Mouse (Mus musculus) kidney, embryonic 15.5 days (tissue): ENCODE measurements around the gene Lasp1. TPM values are rescaled to one million over a fixed set of nuclear protein-coding genes. Genes with fewer than 3 reads are reported as not detected.
"Not testable (repeated sequence)": the region's sequence is repeated elsewhere in the genome, so short reads cannot be mapped to it uniquely, and the experiment has no call there.

Experiments used
- ATAC-seq: fragments of 200-750 bp; cut with Nextera tagmentation; replicated peaks from 2 replicates; pipeline ENCODE4 v1.8.0; 2017; ENCODE audit warnings: moderate TSS enrichment; ENCODE audit not compliant: low FRiP score
- H3K27ac ChIP-seq: fragments of 300-500 bp; sonication (generic); 2 replicates; pipeline ENCODE4 v1.5.1; 2015; ENCODE audit warnings: mild to moderate bottlenecking, inconsistent platforms
- H3K27me3 ChIP-seq: fragments of 300-500 bp; sonication (generic); 2 replicates; pipeline ENCODE4 v1.6.1; 2015; ENCODE audit warnings: inconsistent platforms
- H3K36me3 ChIP-seq: fragments of 300-500 bp; sonication (generic); 2 replicates; pipeline ENCODE4 v1.6.1; 2015; ENCODE audit warnings: inconsistent platforms
- H3K4me1 ChIP-seq: fragments of 300-500 bp; sonication (generic); 2 replicates; pipeline ENCODE4 v1.6.1; 2015; ENCODE audit warnings: inconsistent platforms
- H3K4me2 ChIP-seq: fragments of 300-500 bp; sonication (generic); 2 replicates; pipeline ENCODE4 v1.6.1; 2015; ENCODE audit warnings: moderate library complexity, mild to moderate bottlenecking, inconsistent platforms
- H3K4me3 ChIP-seq: fragments of 300-500 bp; sonication (generic); replicated peaks from 2 replicates; pipeline ENCODE4 v1.5.1; 2015; ENCODE audit warnings: mild to moderate bottlenecking, inconsistent platforms
- H3K9ac ChIP-seq: fragments of 300-500 bp; sonication (generic); 2 replicates; pipeline ENCODE4 v1.6.1; 2015; ENCODE audit warnings: mild to moderate bottlenecking, inconsistent platforms
- H3K9me3 ChIP-seq: fragments of 300-500 bp; sonication (generic); replicated peaks from 2 replicates; pipeline ENCODE4 v1.6.1; 2016; ENCODE audit warnings: inconsistent platforms
- WGBS: fragments of 180-500 bp; shearing (Covaris S2); methylation state at CpG from one replicate; pipeline ENCODE4 v1.1.7; 2015; ENCODE audit warnings: mixed read lengths; 5-methylcytosine and 5-hydroxymethylcytosine counted together
- polyA plus RNA-seq: library from polyadenylated mRNA; unstranded; fragments of >200 nt; fragmentation: Nextera tagmentation; extraction: Ambion mirVana; gene quantifications from 2 replicates; pipeline ENCODE4 v1.2.1, GENCODE M21; 2015

Lasp1 gene
- polyA plus RNA-seq, 1 experiment from 2014 or later = 108 TPM

DNA sequence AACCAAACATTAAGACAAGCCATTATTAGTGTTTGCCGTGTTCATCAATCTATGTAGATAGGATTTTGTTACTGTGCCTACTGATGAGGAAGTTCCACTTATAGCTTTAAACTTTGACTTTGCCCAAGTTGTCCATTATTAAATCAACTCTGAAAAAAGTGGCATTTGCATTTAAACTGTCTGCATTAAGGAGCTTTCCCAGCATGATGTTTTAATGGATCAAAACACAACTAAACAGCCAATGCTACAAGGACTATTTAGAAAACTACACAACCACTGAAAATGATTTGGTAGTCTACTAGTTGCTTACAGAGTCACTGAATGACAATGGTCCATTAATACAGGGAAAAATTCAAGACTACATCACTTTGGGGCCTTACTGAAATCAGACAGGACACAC, 19.9 kb upstream of the Lasp1 start:
- no peak for ATAC-seq
- Histone ChIP-seq H3K27me3 (no peaks in the 10 kb centered on the region), H3K4me2 (0 out of 2 replicates have a peak overlapping the region, but pooled peaks have one; percentile 15), H3K36me3 (peaks cover 64% of the 10 kb centered on the region), H3K27ac (no peak overlapping the region), H3K4me1 (peaks cover 25% of the 10 kb centered on the region), H3K4me3 (peak overlapping the region; percentile 11; the same call in 1 of the 2 replicates), H3K9me3 (no peaks in the 10 kb centered on the region), H3K9ac (no peak overlapping the region)
- 97% methylated on average over 1 of the region's 1 CpGs for WGBS

DNA sequence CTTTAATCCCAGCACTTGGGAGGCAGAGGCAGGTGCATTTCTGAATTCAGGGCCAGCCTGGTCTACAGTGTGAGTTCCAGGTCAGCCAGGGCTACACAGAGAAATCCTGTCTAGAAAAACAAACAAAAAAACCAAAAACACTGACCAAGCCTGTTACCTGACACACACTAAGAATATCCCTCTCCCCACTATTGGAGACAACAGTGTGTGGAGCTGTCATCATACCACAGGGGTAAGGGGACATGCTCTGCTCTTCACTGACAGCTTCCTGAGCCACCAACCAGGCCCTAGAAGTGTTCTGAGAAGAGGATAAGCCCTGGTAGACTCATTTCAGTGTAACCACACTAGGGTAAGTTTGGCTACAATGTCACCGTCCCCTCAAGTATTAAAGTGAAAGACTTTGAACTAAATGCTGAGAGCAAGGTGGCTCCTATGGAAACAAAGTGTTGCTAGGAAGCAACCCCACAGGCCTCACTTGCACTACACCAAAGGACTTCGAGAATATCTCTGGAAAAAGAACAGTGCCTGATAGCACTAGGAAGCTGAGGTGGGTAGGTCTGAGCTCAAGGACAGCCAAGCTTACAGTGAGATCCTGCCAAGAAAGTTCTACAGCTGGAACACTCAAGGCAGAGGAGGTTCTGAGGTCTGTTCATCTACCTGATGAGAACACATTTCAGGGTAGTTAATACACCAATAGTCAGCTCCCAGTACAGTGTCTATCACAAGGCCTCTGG, 18.7 kb upstream of the Lasp1 start:
- H3K4me1 ChIP-seq = peaks cover 25% of the 10 kb centered on the region
- no peaks in the 10 kb centered on the region for H3K9me3 ChIP-seq
- H3K4me3 ChIP-seq = peak overlapping the region; percentile 90
- ATAC-seq = no peak
- peak overlapping the region; percentile 97 for H3K9ac ChIP-seq
- H3K27me3 ChIP-seq = no peaks in the 10 kb centered on the region
- 69% methylated on average over 2 of the region's 2 CpGs for WGBS
- peaks cover 60% of the 10 kb centered on the region for H3K36me3 ChIP-seq
- peak overlapping the region; percentile 69 for H3K4me2 ChIP-seq
- H3K27ac ChIP-seq = peak overlapping the region; percentile 23; the same call in 1 of the 2 replicates

DNA sequence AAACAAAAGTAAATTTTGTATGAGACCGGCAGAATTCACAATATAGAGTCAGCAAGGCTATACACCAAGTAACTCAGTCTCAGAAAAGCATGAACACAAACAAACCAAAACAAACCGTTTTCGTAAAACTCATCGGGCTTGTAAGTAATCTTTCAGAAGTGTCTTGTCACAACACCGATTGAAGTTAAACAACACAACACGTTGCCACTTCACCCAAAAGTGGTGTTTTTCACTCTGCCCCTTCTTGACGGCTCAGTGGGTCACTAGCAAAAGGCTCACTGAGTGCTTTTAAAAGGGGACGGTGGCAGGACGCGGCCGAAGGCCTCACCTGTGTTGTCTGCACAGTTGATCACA, 17.3 kb upstream of the Lasp1 start:
- Histone ChIP-seq H3K4me3 (peak overlapping the region; percentile 90), H3K27me3 (no peaks in the 10 kb centered on the region), H3K27ac (peak overlapping the region; percentile 94), H3K9ac (peak overlapping the region; percentile 97), H3K9me3 (no peaks in the 10 kb centered on the region), H3K36me3 (peaks cover 48% of the 10 kb centered on the region), H3K4me2 (peak overlapping the region; percentile 69), H3K4me1 (peaks cover 25% of the 10 kb centered on the region)
- WGBS = under 1% methylated on average over 11 of the region's 11 CpGs
- no peak for ATAC-seq

DNA sequence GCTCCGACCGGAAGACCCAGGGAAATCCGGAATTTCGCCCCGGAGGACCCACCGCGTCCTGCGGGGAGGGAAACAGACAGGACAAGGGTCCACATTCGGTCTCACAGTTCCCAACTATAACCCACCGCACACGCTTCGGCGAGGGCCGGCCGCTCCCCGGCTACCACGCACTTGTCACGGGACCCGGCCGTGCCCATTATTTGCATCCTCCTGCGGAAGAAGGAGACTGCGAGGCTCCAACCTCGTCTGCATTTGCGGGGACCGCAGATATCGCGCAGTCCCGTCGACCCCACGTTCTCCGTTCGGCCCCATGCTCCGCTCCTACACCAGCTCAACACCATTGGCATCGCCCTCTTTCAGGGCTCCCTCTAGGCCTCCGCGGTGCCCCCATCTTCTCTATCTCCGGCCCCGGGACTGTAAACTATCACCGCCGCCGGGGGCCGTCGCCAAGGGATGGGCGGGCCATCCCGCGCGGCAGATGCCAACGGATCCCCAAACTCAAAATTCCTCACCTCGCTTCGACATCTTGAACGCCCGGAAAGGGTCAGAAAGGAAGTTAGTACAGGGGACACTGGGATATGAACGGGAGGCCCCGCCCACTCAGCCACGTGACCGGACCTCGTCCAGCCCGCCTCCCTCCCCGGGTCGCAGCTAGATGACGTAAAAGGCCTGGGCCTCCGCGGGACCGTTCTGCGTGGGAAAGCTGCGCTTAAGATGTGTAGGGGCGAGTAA, 16.8 kb upstream of the Lasp1 start, which contains the start of gene Rpl23:
TSS of gene Rpl23 (minus strand) at position 606 of the 732 bp plus-strand sequence.
- WGBS = under 1% methylated on average over 67 of the region's 67 CpGs
- Histone ChIP-seq H3K9me3 (no peaks in the 10 kb centered on the region), H3K4me2 (peak within 1 kb of the TSS; percentile 69), H3K9ac (peak within 1 kb of the TSS; percentile 97), H3K4me3 (peak within 1 kb of the TSS; percentile 90), H3K27me3 (no peaks in the 10 kb centered on the region), H3K27ac (peak within 1 kb of the TSS; percentile 94), H3K4me1 (peaks cover 25% of the 10 kb centered on the region), H3K36me3 (peaks cover 43% of the 10 kb centered on the region)
- peak; percentile 96 for ATAC-seq

GRCm38 (mm10) chr11:97782564-97782895, 16.3 kb upstream of the Lasp1 start:
- H3K4me1 ChIP-seq = peaks cover 25% of the 10 kb centered on the region
- H3K36me3 ChIP-seq = peaks cover 37% of the 10 kb centered on the region
- peak overlapping the region; percentile 82 for H3K27ac ChIP-seq
- 0 out of 2 replicates have a peak, but pooled peaks cover 2% of the 10 kb centered on the region for H3K9me3 ChIP-seq
- peak overlapping the region; percentile 90 for H3K4me3 ChIP-seq
- no peaks in the 10 kb centered on the region for H3K27me3 ChIP-seq
- under 1% methylated on average over 10 of the region's 10 CpGs for WGBS
- no peak for ATAC-seq
- peak overlapping the region; percentile 64 for H3K9ac ChIP-seq
- H3K4me2 ChIP-seq = peak overlapping the region; percentile 69

- Histone ChIP-seq H3K36me3 (no peaks in the 10 kb centered on the region), H3K27ac (no peak overlapping the region), H3K4me2 (no peak overlapping the region), H3K9me3 (0 out of 2 replicates have a peak, but pooled peaks cover 2% of the 10 kb centered on the region), H3K4me1 (peaks cover 5% of the 10 kb centered on the region; the same call in 1 of the 2 replicates), H3K4me3 (no peak overlapping the region), H3K9ac (no peak overlapping the region), H3K27me3 (no peaks in the 10 kb centered on the region)
- 95% methylated on average over 3 of the region's 3 CpGs for WGBS
- no peak for ATAC-seq
Observed at GRCm38 (mm10) chr11:97787961-97788360, 10.8 kb upstream of the Lasp1 start.

- H3K4me3 ChIP-seq = no peak overlapping the region
- H3K36me3 ChIP-seq = no peaks in the 10 kb centered on the region
- 87% methylated on average over 5 of the region's 5 CpGs for WGBS
- H3K9me3 ChIP-seq = 0 out of 2 replicates have a peak, but pooled peaks cover 2% of the 10 kb centered on the region
- no peak overlapping the region for H3K9ac ChIP-seq
- no peak overlapping the region for H3K4me2 ChIP-seq
- H3K27me3 ChIP-seq = no peaks in the 10 kb centered on the region
- no peaks in the 10 kb centered on the region for H3K4me1 ChIP-seq
- ATAC-seq = no peak
- no peak overlapping the region for H3K27ac ChIP-seq
Observed at GRCm38 (mm10) chr11:97789727-97790126, 9.1 kb upstream of the Lasp1 start.

GRCm38 (mm10) chr11:97790778-97791438, 7.9 kb upstream of the Lasp1 start:
- WGBS = 69% methylated on average over 2 of the region's 2 CpGs
- not testable (repeated sequence) for H3K4me2 ChIP-seq, H3K27me3 ChIP-seq, H3K9ac ChIP-seq, H3K9me3 ChIP-seq, H3K4me1 ChIP-seq, H3K4me3 ChIP-seq, H3K36me3 ChIP-seq, ATAC-seq, H3K27ac ChIP-seq

GRCm38 (mm10) chr11:97793165-97793564, 5.6 kb upstream of the Lasp1 start:
- ATAC-seq = no peak
- Histone ChIP-seq H3K4me1 (peaks cover 6% of the 10 kb centered on the region), H3K36me3 (no peaks in the 10 kb centered on the region), H3K9ac (no peak overlapping the region), H3K27me3 (no peaks in the 10 kb centered on the region), H3K4me3 (no peak overlapping the region), H3K9me3 (no peaks in the 10 kb centered on the region), H3K4me2 (no peak overlapping the region), H3K27ac (no peak overlapping the region)
- WGBS = 11% methylated on average over 2 of the region's 2 CpGs

- Histone ChIP-seq H3K4me3 (no peak overlapping the region), H3K4me1 (peaks cover 29% of the 10 kb centered on the region), H3K27ac (no peak overlapping the region), H3K36me3 (no peaks in the 10 kb centered on the region), H3K9ac (no peak overlapping the region), H3K9me3 (no peaks in the 10 kb centered on the region), H3K27me3 (no peaks in the 10 kb centered on the region), H3K4me2 (no peak overlapping the region)
- 6% methylated on average over 6 of the region's 6 CpGs for WGBS
- no peak for ATAC-seq
Observed at GRCm38 (mm10) chr11:97796910-97797309, 1.9 kb upstream of the Lasp1 start.

- no peaks in the 10 kb centered on the region for H3K36me3 ChIP-seq
- peaks cover 36% of the 10 kb centered on the region for H3K4me1 ChIP-seq
- H3K9ac ChIP-seq = no peak overlapping the region
- 57% methylated on average over 15 of the region's 15 CpGs for WGBS
- 0 out of 2 replicates have a peak overlapping the region, but pooled peaks have one; percentile 99 for H3K27ac ChIP-seq
- H3K4me3 ChIP-seq = peak overlapping the region; percentile 83; the same call in 1 of the 2 replicates
- H3K27me3 ChIP-seq = no peaks in the 10 kb centered on the region
- no peaks in the 10 kb centered on the region for H3K9me3 ChIP-seq
- H3K4me2 ChIP-seq = peak overlapping the region; percentile 90
- no peak for ATAC-seq
Observed at GRCm38 (mm10) chr11:97797369-97798082, 1.3 kb upstream of the Lasp1 start.
